Mouse (Mus musculus): ENCODE data around the gene Gm17387. TPM values are rescaled to one million over a fixed set of nuclear protein-coding genes. Genes with fewer than 3 reads are reported as not detected.

Gene Gm17387
- total RNA-seq (2021), result not detected
- long read RNA-seq, experiment 1, result 0 reads
- long read RNA-seq, experiment 2, result 0 reads

DNA sequence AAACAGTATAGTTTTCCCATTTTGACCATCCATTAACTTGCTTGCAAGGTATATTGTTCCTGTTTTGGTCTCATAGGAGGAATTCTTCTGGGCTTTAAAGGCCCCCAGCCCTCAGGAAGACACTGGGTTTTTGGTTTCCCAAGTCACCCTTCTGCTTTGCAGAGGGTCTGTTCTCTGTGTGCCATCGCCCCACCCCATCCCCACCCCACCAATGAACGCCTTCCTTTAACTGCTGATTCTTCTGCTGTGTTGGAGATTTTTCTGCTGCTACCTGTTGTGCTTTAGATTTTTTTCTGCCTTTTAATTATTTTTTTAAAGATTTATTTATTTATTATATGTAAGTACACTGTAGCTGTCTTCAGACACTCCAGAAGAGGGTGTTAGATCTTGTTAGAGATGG is at the start of gene Gm17387:
Gm17387 (plus strand) TSS at position 301 of the 400 bp plus-strand sequence.
- DNase-seq (ENCODE audit: low spot score in 2 of 2), result no peak

- DNase-seq (ENCODE audit: low spot score in 2 of 2), result no peak
These were observed 47.2 kb upstream of the Gm17387 start for GRCm38 (mm10) chr7:140981704-140982103.

DNA sequence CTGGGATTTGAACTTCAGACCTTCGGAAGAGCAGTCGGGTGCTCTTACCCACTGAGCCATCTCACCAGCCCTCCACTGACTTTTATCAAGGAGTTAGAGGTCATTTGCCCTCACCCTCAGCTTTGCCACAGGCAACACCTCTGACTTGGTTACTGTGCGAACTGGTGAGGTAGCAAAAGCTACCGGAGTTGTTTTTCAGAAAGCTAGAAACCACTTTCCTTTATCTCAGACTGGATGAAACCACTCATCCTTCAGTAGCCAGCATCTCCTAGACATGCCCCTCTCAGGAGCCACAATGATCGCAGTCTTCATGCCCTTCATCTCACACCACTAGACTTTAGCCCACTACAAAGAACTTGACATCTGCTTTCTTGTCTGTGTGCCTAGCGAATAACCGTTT is 46.0 kb upstream of the Gm17387 start:
- DNase-seq (ENCODE audit: low spot score in 2 of 2), result no peak

- DNase-seq (ENCODE audit: low spot score in 2 of 2), result peak; percentile 28 to 47
These were observed 41.5 kb upstream of the Gm17387 start for GRCm38 (mm10) chr7:140987182-140988138.

- DNase-seq (ENCODE audit: low spot score in 2 of 2), result peak in 1 of 2 experiments; percentile 9
These were observed 39.9 kb upstream of the Gm17387 start for GRCm38 (mm10) chr7:140989022-140989421.

GRCm38 (mm10) chr7:140990185-140990584 is 38.7 kb upstream of the Gm17387 start:
- no peak for DNase-seq (ENCODE audit: low spot score in 2 of 2)

DNA sequence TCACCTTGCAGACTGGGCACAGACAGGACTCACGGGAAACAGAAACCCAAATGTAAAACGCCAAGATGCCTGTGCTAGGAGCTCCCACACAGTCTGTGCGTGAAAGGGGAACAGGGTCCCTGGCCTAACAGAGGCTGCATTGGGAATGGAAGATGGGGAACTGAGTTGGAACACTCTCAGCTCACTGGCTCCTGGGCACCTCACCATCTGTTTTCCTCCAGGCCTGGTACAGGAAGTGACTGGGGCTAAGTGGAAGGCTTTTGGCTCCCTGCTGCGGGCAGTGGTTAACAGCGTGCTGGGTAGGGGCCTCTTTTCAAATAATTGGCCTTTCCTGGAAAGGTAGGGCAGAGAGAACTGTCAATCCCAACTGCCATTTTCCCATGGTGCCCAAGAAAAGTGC is 38.3 kb upstream of the Gm17387 start:
- DNase-seq (ENCODE audit: low spot score in 2 of 2), result no peak

DNA sequence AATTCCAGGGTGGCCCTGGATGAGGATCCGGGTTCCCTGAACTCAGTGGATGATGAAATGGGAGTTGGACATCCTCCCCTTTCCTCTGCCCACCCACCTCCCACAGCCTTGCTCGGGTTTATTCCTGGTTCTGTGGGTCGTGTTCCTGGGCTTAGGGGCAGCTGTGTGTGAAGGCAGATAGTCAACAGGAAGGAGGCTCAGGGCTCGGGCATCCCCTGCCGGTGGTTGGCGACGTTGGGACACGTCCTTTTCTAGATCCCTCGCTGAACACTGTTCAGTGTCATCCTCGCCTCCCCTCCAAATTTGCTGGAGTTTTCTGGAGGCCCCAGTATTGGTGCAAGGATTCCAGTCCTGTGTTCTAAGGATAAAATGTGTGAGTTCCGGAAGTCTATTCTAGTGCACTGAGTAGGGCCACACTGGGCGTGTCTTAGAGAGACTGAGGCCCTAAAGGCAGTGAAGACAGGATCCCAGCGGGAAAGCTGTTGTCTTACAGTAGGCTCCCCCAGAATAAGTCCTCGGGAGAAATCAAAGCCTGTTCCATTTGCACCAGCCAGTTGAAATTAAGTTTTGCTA is 37.7 kb upstream of the Gm17387 start:
- DNase-seq (ENCODE audit: low spot score in 2 of 2), result no peak

DNA sequence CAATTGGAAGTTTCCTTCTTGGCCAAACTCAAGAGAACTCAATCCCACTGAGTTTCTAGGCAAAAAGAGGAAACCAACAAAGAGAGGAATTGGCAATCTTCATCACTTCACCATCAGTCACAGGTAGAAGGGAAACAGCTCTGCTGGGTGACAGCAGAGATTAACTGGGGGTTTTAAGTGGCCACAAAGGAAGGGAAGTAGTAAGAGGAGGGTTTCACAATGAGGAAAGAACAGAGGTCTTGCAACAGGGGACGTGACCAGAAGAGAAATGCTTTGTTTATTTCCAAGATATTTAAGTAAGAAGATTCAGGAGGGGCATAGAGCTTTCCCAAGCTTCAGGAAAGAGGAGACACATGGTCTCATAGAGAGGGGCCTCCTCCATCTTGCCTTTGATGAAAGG is 31.1 kb upstream of the Gm17387 start:
- no peak for DNase-seq (ENCODE audit: low spot score in 2 of 2)

DNA sequence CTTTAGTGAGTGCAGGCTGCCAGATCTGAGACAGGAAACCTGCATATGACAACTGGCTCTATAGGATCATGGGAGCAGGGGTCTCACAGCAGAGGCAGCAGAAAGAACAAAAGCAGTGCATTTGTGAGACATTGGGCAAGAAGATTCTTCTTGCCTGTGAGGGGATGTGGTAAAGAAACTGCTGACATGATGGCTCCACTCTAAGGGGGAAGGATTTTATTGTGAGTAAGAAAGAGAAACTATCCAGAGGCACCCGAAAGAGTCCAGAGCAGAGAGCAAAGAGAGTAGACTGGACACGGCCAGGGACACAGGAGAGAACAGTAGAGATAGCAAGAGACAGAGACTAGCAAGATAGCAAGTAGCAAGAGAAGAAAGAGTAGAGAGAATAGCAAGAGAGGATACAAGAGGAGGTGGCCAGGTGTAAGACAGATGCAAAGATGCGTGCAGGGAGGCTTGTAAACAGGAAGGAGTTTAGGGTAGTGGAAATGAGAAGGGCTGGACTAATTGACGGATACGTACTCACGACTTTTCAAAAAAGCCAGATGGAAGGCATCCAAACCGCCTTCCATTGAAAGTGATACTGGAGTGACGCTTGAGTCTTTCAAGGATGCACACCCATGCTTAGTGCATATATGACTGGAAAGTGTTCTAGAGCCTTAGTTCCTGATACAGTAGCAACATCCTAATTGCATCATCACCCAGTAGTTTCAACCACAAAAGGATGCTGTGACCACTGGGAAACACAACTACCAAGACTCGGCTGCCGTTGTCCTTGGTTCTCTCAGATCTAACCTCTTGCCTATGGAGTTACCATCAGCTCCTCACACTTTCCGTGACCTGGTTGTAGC is 29.9 kb upstream of the Gm17387 start:
- no peak for DNase-seq (ENCODE audit: low spot score in 2 of 2)

GRCm38 (mm10) chr7:141000881-141001708 is 27.8 kb upstream of the Gm17387 start:
- DNase-seq (ENCODE audit: low spot score in 2 of 2), result no peak

GRCm38 (mm10) chr7:141003248-141004010 is 25.5 kb upstream of the Gm17387 start:
- DNase-seq (ENCODE audit: low spot score in 2 of 2), result no peak

DNA sequence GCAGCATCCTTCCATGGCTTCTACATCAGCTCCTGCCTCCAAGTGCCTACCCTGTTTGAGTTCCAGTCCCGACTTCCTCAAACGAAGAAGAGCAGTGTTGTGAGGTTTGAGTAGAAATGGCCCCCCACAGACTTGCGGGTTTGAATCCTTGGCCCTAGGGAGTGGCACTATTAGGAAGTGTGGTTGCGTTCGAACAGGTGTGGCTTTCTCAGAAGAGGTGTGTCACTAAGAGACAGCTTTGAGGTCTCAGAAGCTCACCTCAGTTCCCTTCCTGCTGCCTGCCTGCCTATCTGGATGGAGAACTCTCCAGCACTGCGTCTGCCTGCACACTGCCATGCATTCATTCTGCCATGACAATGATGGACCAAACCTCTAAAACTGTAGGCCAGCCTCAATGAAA is 22.5 kb upstream of the Gm17387 start:
- no peak for DNase-seq (ENCODE audit: low spot score in 2 of 2)

GRCm38 (mm10) chr7:141006914-141007313 is 22.0 kb upstream of the Gm17387 start:
- DNase-seq (ENCODE audit: low spot score in 2 of 2), result peak in 1 of 2 experiments; percentile 7

DNA sequence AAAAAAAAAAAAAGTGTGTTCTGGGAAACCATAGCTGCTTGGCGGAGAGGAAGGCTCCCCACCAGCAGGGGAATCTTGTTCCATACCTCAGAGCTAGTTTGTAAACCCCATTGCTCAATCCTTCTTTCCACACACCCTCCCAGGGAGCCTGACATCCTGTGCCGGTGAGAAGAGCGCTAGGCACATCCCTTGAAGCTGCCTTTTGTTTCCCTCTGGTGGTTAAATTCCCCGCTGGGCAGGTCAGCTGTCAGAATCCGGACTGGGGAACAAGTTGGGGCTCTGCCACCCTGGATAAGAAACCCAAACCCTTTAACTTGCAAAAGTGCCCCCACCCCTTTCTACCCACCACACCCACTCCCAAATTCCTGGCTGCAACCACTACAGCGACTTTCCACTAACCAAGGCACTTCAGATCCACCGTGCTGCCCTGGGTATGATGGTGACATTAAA is 20.6 kb upstream of the Gm17387 start:
- no peak for DNase-seq (ENCODE audit: low spot score in 2 of 2)

DNA sequence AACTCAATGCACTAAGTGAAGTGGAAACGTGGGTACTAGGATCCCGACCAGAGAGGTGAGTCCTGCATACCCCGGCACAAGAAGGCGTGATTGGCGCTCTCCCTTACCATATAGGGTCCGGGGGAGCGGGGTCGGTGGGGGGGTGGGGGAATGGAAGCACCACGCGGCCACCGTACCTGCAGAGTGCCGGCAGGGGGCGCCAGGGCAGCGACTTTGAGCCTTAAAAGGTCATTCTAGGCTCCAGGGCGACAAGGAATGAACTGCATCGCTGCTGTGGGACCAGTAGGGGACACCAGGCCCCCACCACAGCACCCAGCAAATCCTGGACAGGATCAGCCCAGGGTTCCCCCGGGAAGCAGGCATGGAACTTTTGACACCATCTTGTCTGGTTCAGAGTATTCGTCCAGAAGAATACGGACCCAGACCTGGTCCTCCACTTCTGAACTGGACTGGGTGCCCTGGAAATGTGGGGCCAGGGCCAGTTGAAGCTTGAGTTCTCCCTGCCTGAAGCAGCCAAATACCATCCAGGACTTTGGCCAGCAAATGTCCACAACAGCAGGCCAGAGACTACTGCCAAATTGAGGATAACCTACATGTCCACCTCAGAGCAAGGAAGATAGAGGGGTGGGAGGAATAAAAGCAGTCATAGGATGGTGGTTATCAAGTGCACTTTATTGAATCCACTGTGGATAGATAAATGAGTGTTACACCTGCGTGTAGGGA is 19.8 kb upstream of the Gm17387 start:
- DNase-seq (ENCODE audit: low spot score in 2 of 2), result peak; percentile 19 to 42

GRCm38 (mm10) chr7:141009665-141010064 is 19.3 kb upstream of the Gm17387 start:
- no peak for DNase-seq (ENCODE audit: low spot score in 2 of 2)

- no peak for DNase-seq (ENCODE audit: low spot score in 2 of 2)
These were observed 18.3 kb upstream of the Gm17387 start, which contains the start of gene Ifitm3 for GRCm38 (mm10) chr7:141010593-141010992. TSS of gene Ifitm3 (minus strand) at chr7:141010770.

- DNase-seq (ENCODE audit: low spot score in 2 of 2), result no peak
These were observed 17.6 kb upstream of the Gm17387 start for GRCm38 (mm10) chr7:141011238-141011770.
